Mouse (Mus musculus) left cerebral cortex, postnatal 10 days (tissue): Measurements from ENCODE around the gene Hist1h1c. TPM values are rescaled to one million over a fixed set of nuclear protein-coding genes. Genes with fewer than 3 reads are reported as not detected.
"Not testable (repeated sequence)": the region's sequence is repeated elsewhere in the genome, so short reads cannot be mapped to it uniquely, and the experiment has no call there.

Source experiments
- DNase-seq, 2 experiments: peaks; one replicate each; pipeline ENCODE4 v3.0.0; 2021 to 2022; ENCODE audit warnings: low spot score in 2 of 2, mixed read lengths in 1 of 2; ENCODE audit errors: extremely low spot score in 1 of 2
- intact Hi-C: fragments of 180-260 bp; cut with DNase I; formaldehyde crosslinking; loops from one replicate; pipeline ENCODE4 v1.15.1; 2025
- microRNA-seq: library from miRNA; unstranded; fragments of <30 nt; microRNA quantifications from one replicate; pipeline ENCODE4 v1.2.0, GENCODE M21; 2022
- total RNA-seq, 2 experiments: library from RNA; stranded (reverse); gene quantifications; 2 replicates each; pipeline ENCODE4 v1.2.3; 2021

The Hist1h1c gene
- total RNA-seq, 2 experiments from 2014 or later: 75.9 to 81.0 TPM

GRCm38 (mm10) chr13:23768834-23769397 is 30.3 kb downstream of the Hist1h1c start:
- no peak for DNase-seq
- intact Hi-C loops: no loop called here

GRCm38 (mm10) chr13:23769613-23770012 is 31.0 kb downstream of the Hist1h1c start, which contains the start of gene Trim38:
Trim38 (plus strand) TSS chr13:23769913.
- intact Hi-C loops, DNase-seq: not testable (repeated sequence)

DNA sequence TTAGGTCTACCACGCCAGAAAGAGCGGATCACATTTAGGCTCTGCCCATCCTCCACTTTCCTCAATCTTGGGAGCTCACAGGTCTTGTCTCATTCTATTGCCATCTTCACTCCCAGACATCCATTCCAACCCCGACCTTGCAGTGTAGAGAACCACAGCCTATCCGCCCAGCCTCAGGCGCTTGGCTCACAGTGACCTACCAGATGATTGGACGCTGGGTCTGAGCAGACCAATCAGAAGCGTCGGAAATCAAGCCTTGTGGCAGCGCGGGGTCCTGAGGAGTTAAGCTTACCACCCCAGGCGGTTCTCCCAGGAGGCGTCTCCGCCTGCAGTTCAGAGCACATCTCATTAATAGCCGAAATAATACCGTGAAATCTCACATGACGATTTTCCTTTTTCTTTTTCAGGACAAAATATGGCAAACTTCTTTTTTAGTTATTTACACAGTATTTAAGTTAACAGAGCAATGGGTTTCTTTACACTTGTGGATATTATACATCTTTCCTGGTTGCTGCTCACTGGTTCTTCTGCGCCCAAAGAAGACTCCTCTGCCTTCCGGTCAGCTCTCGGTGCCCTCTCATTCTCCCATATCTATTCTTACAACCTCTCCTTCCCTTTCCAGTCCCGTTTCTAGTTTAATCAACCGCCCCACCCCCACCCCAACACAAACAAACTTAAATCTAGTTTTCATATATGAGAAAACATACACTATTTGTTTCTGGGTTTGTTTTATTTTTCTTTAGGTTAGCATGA is 34.1 kb downstream of the Hist1h1c start:
- DNase-seq: peak; percentile 47 to 64
- intact Hi-C loops: no loop called here

DNA sequence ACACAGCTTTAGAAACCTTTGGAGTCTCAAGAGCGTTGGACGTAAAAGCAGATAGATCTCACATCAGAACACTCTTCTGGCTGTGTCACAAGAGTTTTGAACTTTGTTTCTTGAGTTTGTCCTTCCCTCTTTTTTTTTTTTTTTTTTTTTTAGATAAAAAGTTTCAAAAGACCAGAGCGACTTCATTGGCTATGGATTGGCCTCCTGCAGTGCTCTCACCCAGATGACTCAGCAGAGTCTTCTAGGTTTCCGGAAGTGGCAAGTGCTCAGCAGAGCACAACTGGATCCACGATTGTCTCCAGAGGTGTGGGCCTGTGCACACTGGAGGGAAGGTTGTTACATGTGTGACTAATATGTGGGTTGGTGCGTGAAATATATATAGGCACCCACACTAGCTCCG is 39.7 kb downstream of the Hist1h1c start:
- DNase-seq: no peak
- intact Hi-C loops: no loop called here

- no peak for DNase-seq
- intact Hi-C loops: no loop called here
Observed at GRCm38 (mm10) chr13:23779025-23779424, 40.4 kb downstream of the Hist1h1c start.

Small RNAs within 50 kb of the gene (microRNA-seq; reads per million reads assigned to microRNA genes)
- gene Gm44314: not detected
- gene Gm44484: not detected

Other genes starting within 250 kb of the Hist1h1c start
- under 1 TPM; 0.75 to 0.88 TPM for gene Btn2a2, start 250.0 kb upstream of the Hist1h1c start, total RNA-seq
- gene Hist1h4h, start 207.8 kb upstream of the Hist1h1c start, total RNA-seq: 100 to 1,000 TPM; 265 to 270 TPM
- 10 to 100 TPM; 27.0 to 28.3 TPM for gene Hist1h2af, start 204.9 kb upstream of the Hist1h1c start, total RNA-seq
- 10 to 100 TPM in 1 of 2 experiments, 1 to 10 TPM in 1; 9.7 to 10.4 TPM for gene Hist1h3g, start 203.4 kb upstream of the Hist1h1c start, total RNA-seq
- gene Hist1h2bh, start 195.4 kb upstream of the Hist1h1c start, total RNA-seq: 1 to 10 TPM; 1.4 to 1.7 TPM
- 10 to 100 TPM; 22.6 to 23.0 TPM for gene Hist1h3f, start 194.8 kb upstream of the Hist1h1c start, total RNA-seq
- 100 to 1,000 TPM; 148 to 159 TPM for gene Hist1h4f, start 187.2 kb upstream of the Hist1h1c start, total RNA-seq
- gene Hist1h1d, start 185.5 kb upstream of the Hist1h1c start, total RNA-seq: 1 to 10 TPM; 4.5 to 5.3 TPM
- gene Hist1h3e, start 176.4 kb upstream of the Hist1h1c start, total RNA-seq: 10 to 100 TPM; 65.0 to 81.2 TPM
- 10 to 100 TPM in 1 of 2 experiments, 1 to 10 TPM in 1; 9.5 to 14.3 TPM for gene Hist1h2ae, start 167.6 kb upstream of the Hist1h1c start, total RNA-seq
- gene Hist1h2bg, start 167.4 kb upstream of the Hist1h1c start, total RNA-seq: 100 to 1,000 TPM in 1 of 2 experiments, 10 to 100 TPM in 1; 94.0 to 103 TPM
- gene Hist1h2bf, start 164.6 kb upstream of the Hist1h1c start, total RNA-seq: 10 to 100 TPM; 38.1 to 39.3 TPM
- gene Hist1h2ad, start 164.4 kb upstream of the Hist1h1c start, total RNA-seq: 1 to 10 TPM; 5.8 to 9.4 TPM
- gene Hist1h3d, start 163.0 kb upstream of the Hist1h1c start, total RNA-seq: 1 to 10 TPM; 8.4 to 9.1 TPM
- 100 to 1,000 TPM; 134 to 145 TPM for gene Hist1h4d, start 157.2 kb upstream of the Hist1h1c start, total RNA-seq
- gene Hist1h2be, start 117.7 kb upstream of the Hist1h1c start, total RNA-seq: 1 to 10 TPM; 6.8 to 7.2 TPM
- 10 to 100 TPM; 62.5 to 68.0 TPM for gene Hist1h1e, start 116.2 kb upstream of the Hist1h1c start, total RNA-seq
- 1 to 10 TPM; 2.4 to 2.9 TPM for gene Hist1h2ac, start 54.9 kb upstream of the Hist1h1c start, total RNA-seq
- gene Hist1h2bc, start 54.6 kb upstream of the Hist1h1c start, total RNA-seq: 10 to 100 TPM; 17.4 to 21.2 TPM
- gene Hist1h1t, start 43.0 kb upstream of the Hist1h1c start, total RNA-seq: not detected
- 100 to 1,000 TPM in 1 of 2 experiments, 10 to 100 TPM in 1; 94.0 to 104 TPM for gene Hist1h4c, start 40.4 kb upstream of the Hist1h1c start, total RNA-seq
- 1 to 10 TPM; 2.0 to 2.5 TPM for gene Hfe, start 28.0 kb upstream of the Hist1h1c start, total RNA-seq
- 10 to 100 TPM; 13.2 to 15.0 TPM for gene Hist1h3c, start 6.8 kb downstream of the Hist1h1c start, total RNA-seq
- 10 to 100 TPM; 25.4 to 26.6 TPM for gene Hist1h2bb, start 7.9 kb downstream of the Hist1h1c start, total RNA-seq
- gene Hist1h2ab, start 12.3 kb downstream of the Hist1h1c start, total RNA-seq: 10 to 100 TPM; 43.9 to 44.2 TPM
- gene Hist1h3b, start 13.5 kb downstream of the Hist1h1c start, total RNA-seq: 10 to 100 TPM; 37.4 to 47.0 TPM
- 10 to 100 TPM; 79.7 to 80.1 TPM for gene Hist1h4b, start 18.2 kb downstream of the Hist1h1c start, total RNA-seq
- gene Hist1h4a, start 22.4 kb downstream of the Hist1h1c start, total RNA-seq: 10 to 100 TPM; 77.4 to 83.3 TPM
- 10 to 100 TPM; 53.3 to 58.4 TPM for gene Hist1h3a, start 23.6 kb downstream of the Hist1h1c start, total RNA-seq
- 10 to 100 TPM; 32.9 to 36.8 TPM for gene Hist1h1a, start 24.9 kb downstream of the Hist1h1c start, total RNA-seq
- under 1 TPM; 0.36 to 0.54 TPM for gene Trim38, start 31.1 kb downstream of the Hist1h1c start, total RNA-seq
- gene Slc17a2, start 68.2 kb downstream of the Hist1h1c start, total RNA-seq: not detected
- gene Slc17a3, start 100.6 kb downstream of the Hist1h1c start, total RNA-seq: under 1 TPM; 0.19 to 0.28 TPM
- not detected for gene Slc17a1, start 128.9 kb downstream of the Hist1h1c start, total RNA-seq
- not detected for gene Slc17a4, start 176.2 kb downstream of the Hist1h1c start, total RNA-seq
- gene Hist1h2ba, start 195.3 kb downstream of the Hist1h1c start, total RNA-seq: not detected
- not detected for gene Hist1h2aa, start 195.7 kb downstream of the Hist1h1c start, total RNA-seq